Mouse (Mus musculus) adrenal gland, adult 18-20 months (tissue): Measurements from ENCODE around the gene Slamf6. TPM values are rescaled to one million over a fixed set of nuclear protein-coding genes. Genes with fewer than 3 reads are reported as not detected.
"Not testable (repeated sequence)": the region's sequence is repeated elsewhere in the genome, so short reads cannot be mapped to it uniquely, and the experiment has no call there.

ENCODE experiments used
- DNase-seq, 2 experiments: peaks; one replicate each; pipeline ENCODE4 v3.0.0; 2021 to 2022; ENCODE audit warnings: low spot score in 2 of 2
- long read RNA-seq, 2 experiments: library from polyadenylated mRNA; stranded (forward); transcript quantifications; one replicate each; pipeline ENCODE4 v2.0.0; 2021
- total RNA-seq, 2 experiments: library from RNA; stranded (reverse); gene quantifications; 1 replicate in 1 of 2; 2 replicates in 1 of 2; pipeline ENCODE4 v1.2.3; 2021

Gene Slamf6
- under 1 TPM; 0.30 to 0.35 TPM for total RNA-seq
- long read RNA-seq, experiment 1: 0 reads
- long read RNA-seq, experiment 2: 0 reads

- no peak for DNase-seq
These were observed at the start of gene Slamf6 for GRCm38 (mm10) chr1:171917305-171918039. Slamf6 (plus strand) TSS chr1:171917515.

- no peak for DNase-seq
These were observed 30.3 kb upstream of the Slamf6 start for GRCm38 (mm10) chr1:171886989-171887388.

GRCm38 (mm10) chr1:171895364-171895763 lies 22.0 kb upstream of the Slamf6 start, which contains the start of gene Gm10521:
Gm10521 (plus strand) TSS chr1:171895664.
- DNase-seq: not testable (repeated sequence)

- DNase-seq: no peak
These were observed 13.3 kb upstream of the Slamf6 start for GRCm38 (mm10) chr1:171904011-171904410.

GRCm38 (mm10) chr1:171915638-171916458 lies 1.5 kb upstream of the Slamf6 start:
- DNase-seq: no peak

GRCm38 (mm10) chr1:171918136-171918920 lies 1.0 kb downstream of the Slamf6 start:
- no peak for DNase-seq

GRCm38 (mm10) chr1:171919193-171919592 lies 1.9 kb downstream of the Slamf6 start:
- no peak for DNase-seq

GRCm38 (mm10) chr1:171919901-171920510 lies 2.7 kb downstream of the Slamf6 start:
- DNase-seq: no peak

GRCm38 (mm10) chr1:171920989-171921621 lies 3.8 kb downstream of the Slamf6 start:
- DNase-seq: no peak

GRCm38 (mm10) chr1:171921641-171922040 lies 4.3 kb downstream of the Slamf6 start:
- DNase-seq: no peak

GRCm38 (mm10) chr1:171922844-171923243 lies 5.5 kb downstream of the Slamf6 start:
- DNase-seq: no peak

- DNase-seq: no peak
These were observed 7.6 kb downstream of the Slamf6 start for GRCm38 (mm10) chr1:171924900-171925299.

- no peak for DNase-seq
These were observed 16.5 kb downstream of the Slamf6 start for GRCm38 (mm10) chr1:171933851-171934250.

- DNase-seq: no peak
These were observed 21.9 kb downstream of the Slamf6 start for GRCm38 (mm10) chr1:171938952-171939948.

GRCm38 (mm10) chr1:171940626-171941025 lies 23.3 kb downstream of the Slamf6 start:
- no peak for DNase-seq

GRCm38 (mm10) chr1:171946447-171946995 lies 29.2 kb downstream of the Slamf6 start:
- no peak for DNase-seq

GRCm38 (mm10) chr1:171948161-171948945 lies 31.0 kb downstream of the Slamf6 start:
- no peak for DNase-seq

GRCm38 (mm10) chr1:171948946-171949508 lies 31.7 kb downstream of the Slamf6 start:
- DNase-seq: no peak
